Mouse (Mus musculus) forebrain, embryonic 10.5 days (tissue): ENCODE measurements around the gene Ghsr. TPM values are rescaled to one million over a fixed set of nuclear protein-coding genes. Genes with fewer than 3 reads are reported as not detected.

Experiments
- DNase-seq: peaks from one replicate; pipeline ENCODE4 v3.0.0-alpha.2; 2017; ENCODE audit warnings: low spot score; ENCODE audit errors: extremely low spot score
- H3K27ac ChIP-seq: fragments of 300-500 bp; sonication (generic); 2 replicates; pipeline ENCODE4 v1.5.1; 2016; ENCODE audit warnings: mild to moderate bottlenecking
- H3K27me3 ChIP-seq: fragments of 300-500 bp; sonication (generic); 2 replicates; pipeline ENCODE4 v1.6.1; 2016; ENCODE audit warnings: mild to moderate bottlenecking; ENCODE audit not compliant: poor library complexity, severe bottlenecking
- H3K36me3 ChIP-seq: fragments of 300-500 bp; sonication (generic); replicated peaks from 2 replicates; pipeline ENCODE4 v1.6.1; 2016; ENCODE audit warnings: mild to moderate bottlenecking, moderate library complexity
- H3K4me1 ChIP-seq: fragments of 300-500 bp; sonication (generic); 2 replicates; pipeline ENCODE4 v1.6.1; 2016
- H3K4me3 ChIP-seq: fragments of 300-500 bp; sonication (generic); 2 replicates; pipeline ENCODE4 v1.5.1; 2016; ENCODE audit warnings: mild to moderate bottlenecking, moderate library complexity
- H3K9me3 ChIP-seq: fragments of 300-500 bp; sonication (generic); 2 replicates; pipeline ENCODE4 v1.6.1; 2016; ENCODE audit warnings: mild to moderate bottlenecking, moderate library complexity
- WGBS: fragments of 180-500 bp; shearing (Covaris S2); methylation state at CpG from one replicate; pipeline ENCODE4 v1.1.7; 2016; 5-methylcytosine and 5-hydroxymethylcytosine counted together
- polyA plus RNA-seq: library from polyadenylated mRNA; unstranded; fragments of >200 nt; fragmentation: Nextera tagmentation; extraction: Ambion mirVana; gene quantifications from 2 replicates; pipeline ENCODE4 v1.2.1, GENCODE M21; 2016

The Ghsr gene
- polyA plus RNA-seq = 0.04 TPM in 1 of 2 replicates, not detected in the other

- under 1% methylated on average over 19 of the region's 19 CpGs for WGBS
- H3K27me3 ChIP-seq = peaks cover 70% of the 10 kb centered on the region
- H3K4me3 ChIP-seq = peak within 1 kb of the TSS; percentile 47
- H3K36me3 ChIP-seq = no peaks in the 10 kb centered on the region
- DNase-seq = no peak
- H3K27ac ChIP-seq = no peak within 1 kb of the TSS
- no peaks in the 10 kb centered on the region for H3K9me3 ChIP-seq
- H3K4me1 ChIP-seq = peaks cover 17% of the 10 kb centered on the region
Measured at GRCm38 (mm10) chr3:27371276-27371621, at the start of gene Ghsr. Ghsr (plus strand) TSS chr3:27371351.

DNA sequence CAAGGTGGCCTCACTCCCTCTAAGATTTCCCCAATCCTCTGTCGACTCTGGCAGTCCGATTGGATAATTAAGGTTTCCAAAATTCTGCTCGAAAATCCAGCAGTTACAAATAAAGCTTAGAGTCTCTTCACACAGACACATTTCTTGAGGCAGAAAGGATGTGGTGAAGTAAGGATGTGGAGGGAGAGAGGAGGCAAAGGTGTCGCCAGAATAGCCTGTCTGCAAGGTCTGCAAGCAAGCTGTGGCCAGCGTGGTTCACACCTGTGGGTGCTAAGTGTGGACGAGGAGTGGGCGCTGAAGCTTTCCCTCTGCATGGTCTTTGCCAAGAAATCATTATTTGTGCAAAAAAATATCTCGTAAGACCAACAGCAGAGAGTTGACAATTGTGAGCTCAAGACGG is 48.6 kb upstream of the Ghsr start:
- H3K36me3 ChIP-seq = no peaks in the 10 kb centered on the region
- DNase-seq = no peak
- H3K9me3 ChIP-seq = no peaks in the 10 kb centered on the region
- 91% methylated on average over 9 of the region's 9 CpGs for WGBS
- H3K27me3 ChIP-seq = no peaks in the 10 kb centered on the region
- H3K27ac ChIP-seq = no peak overlapping the region
- no peak overlapping the region for H3K4me3 ChIP-seq
- H3K4me1 ChIP-seq = no peaks in the 10 kb centered on the region

DNA sequence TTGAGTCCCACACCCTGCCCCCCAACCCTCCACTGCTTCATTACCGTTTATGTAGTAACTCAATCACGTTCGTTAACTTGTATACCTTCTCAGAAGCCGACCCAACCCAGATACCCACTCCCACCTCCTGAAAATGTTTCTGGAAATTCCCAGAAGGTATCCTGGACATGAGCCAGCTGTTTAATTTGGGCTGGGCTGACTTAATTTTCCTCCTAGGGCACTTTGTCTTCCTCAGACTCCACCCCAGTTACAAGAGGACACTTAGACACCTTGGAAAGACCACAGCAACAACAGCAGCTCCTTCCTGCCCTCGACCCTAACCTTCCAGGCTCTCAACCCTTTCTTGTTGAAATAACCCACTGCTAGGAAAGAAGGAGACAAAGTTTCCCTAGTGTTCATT is 47.6 kb upstream of the Ghsr start:
- H3K36me3 ChIP-seq = no peaks in the 10 kb centered on the region
- WGBS = 83% methylated on average over 5 of the region's 5 CpGs
- no peaks in the 10 kb centered on the region for H3K4me1 ChIP-seq
- H3K27me3 ChIP-seq = no peaks in the 10 kb centered on the region
- no peak overlapping the region for H3K4me3 ChIP-seq
- H3K9me3 ChIP-seq = no peaks in the 10 kb centered on the region
- DNase-seq = no peak
- no peak overlapping the region for H3K27ac ChIP-seq

DNA sequence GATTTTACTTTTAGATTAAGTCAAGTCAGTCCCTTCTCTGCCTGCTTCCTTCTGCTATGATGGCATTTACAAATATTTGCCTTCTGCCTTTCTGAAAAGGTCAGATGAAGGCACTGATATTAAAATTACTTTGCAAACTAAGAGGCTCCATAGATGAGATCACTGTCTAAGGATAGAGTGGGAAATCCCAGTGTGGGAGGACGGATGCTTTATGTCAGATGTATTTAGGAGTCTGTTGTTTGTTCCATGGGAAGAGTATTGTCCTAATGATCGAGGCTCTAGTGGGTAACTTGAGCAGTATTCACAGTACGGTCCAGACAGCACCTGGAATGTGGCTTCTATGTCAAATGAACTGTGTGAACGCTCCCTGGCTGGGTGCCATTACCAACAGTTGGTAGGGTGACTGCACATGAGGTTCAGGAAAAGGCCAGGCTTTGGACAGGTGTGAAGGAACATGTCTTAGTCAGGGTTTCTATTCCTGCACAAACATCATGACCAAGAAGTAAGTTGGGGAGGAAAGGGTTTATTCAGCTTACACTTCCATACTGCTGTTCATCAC is 44.4 kb upstream of the Ghsr start:
- 86% methylated on average over 4 of the region's 4 CpGs for WGBS
- Histone ChIP-seq H3K4me3 (no peak overlapping the region), H3K9me3 (no peaks in the 10 kb centered on the region), H3K27me3 (no peaks in the 10 kb centered on the region), H3K4me1 (no peaks in the 10 kb centered on the region), H3K27ac (no peak overlapping the region), H3K36me3 (no peaks in the 10 kb centered on the region)
- DNase-seq = no peak

- H3K27me3 ChIP-seq = no peaks in the 10 kb centered on the region
- no peak for DNase-seq
- no peak overlapping the region for H3K4me3 ChIP-seq
- no peak overlapping the region for H3K27ac ChIP-seq
- 94% methylated on average over 5 of the region's 5 CpGs for WGBS
- no peaks in the 10 kb centered on the region for H3K36me3 ChIP-seq
- H3K9me3 ChIP-seq = no peaks in the 10 kb centered on the region
- no peaks in the 10 kb centered on the region for H3K4me1 ChIP-seq
Measured at GRCm38 (mm10) chr3:27330706-27331105, 40.4 kb upstream of the Ghsr start.

- Histone ChIP-seq H3K27ac (no peak overlapping the region), H3K4me1 (no peaks in the 10 kb centered on the region), H3K27me3 (no peaks in the 10 kb centered on the region), H3K36me3 (no peaks in the 10 kb centered on the region), H3K4me3 (no peak overlapping the region), H3K9me3 (no peaks in the 10 kb centered on the region)
- no peak for DNase-seq
- WGBS = 33% methylated on average over 6 of the region's 6 CpGs
Measured at GRCm38 (mm10) chr3:27338437-27338836, 32.7 kb upstream of the Ghsr start.

GRCm38 (mm10) chr3:27338887-27339286 is 32.3 kb upstream of the Ghsr start:
- no peak overlapping the region for H3K4me3 ChIP-seq
- H3K4me1 ChIP-seq = no peaks in the 10 kb centered on the region
- H3K9me3 ChIP-seq = no peaks in the 10 kb centered on the region
- no peaks in the 10 kb centered on the region for H3K36me3 ChIP-seq
- no peaks in the 10 kb centered on the region for H3K27me3 ChIP-seq
- 79% methylated on average over 3 of the region's 3 CpGs for WGBS
- H3K27ac ChIP-seq = no peak overlapping the region
- no peak for DNase-seq

DNA sequence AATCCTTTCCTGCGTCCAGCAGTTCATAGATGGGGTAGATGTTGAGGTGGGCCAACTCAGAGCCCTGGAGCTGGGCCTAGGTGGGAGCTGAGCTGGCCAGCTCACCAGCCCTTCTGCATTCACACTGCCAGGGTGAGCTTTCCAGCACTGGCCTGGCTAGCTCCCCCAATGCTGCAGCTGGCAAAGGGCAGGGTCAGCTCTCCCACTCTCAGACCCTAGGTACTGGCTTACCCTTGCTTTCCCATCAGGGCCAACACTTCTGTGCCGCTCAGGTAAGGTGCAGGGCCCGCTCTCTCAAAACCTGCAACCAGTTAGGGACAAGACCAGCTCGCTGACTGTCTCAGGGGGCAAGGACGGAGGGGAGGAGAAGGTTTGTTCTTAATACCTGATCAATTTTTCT is 30.4 kb upstream of the Ghsr start:
- WGBS = 84% methylated on average over 5 of the region's 5 CpGs
- Histone ChIP-seq H3K36me3 (no peaks in the 10 kb centered on the region), H3K4me1 (no peaks in the 10 kb centered on the region), H3K4me3 (no peak overlapping the region), H3K27ac (no peak overlapping the region), H3K9me3 (no peaks in the 10 kb centered on the region), H3K27me3 (no peaks in the 10 kb centered on the region)
- DNase-seq = no peak

GRCm38 (mm10) chr3:27342462-27342861 is 28.7 kb upstream of the Ghsr start:
- no peaks in the 10 kb centered on the region for H3K27me3 ChIP-seq
- H3K4me3 ChIP-seq = no peak overlapping the region
- H3K4me1 ChIP-seq = no peaks in the 10 kb centered on the region
- 78% methylated on average over 6 of the region's 6 CpGs for WGBS
- no peaks in the 10 kb centered on the region for H3K36me3 ChIP-seq
- H3K9me3 ChIP-seq = no peaks in the 10 kb centered on the region
- no peak overlapping the region for H3K27ac ChIP-seq
- DNase-seq = no peak

DNA sequence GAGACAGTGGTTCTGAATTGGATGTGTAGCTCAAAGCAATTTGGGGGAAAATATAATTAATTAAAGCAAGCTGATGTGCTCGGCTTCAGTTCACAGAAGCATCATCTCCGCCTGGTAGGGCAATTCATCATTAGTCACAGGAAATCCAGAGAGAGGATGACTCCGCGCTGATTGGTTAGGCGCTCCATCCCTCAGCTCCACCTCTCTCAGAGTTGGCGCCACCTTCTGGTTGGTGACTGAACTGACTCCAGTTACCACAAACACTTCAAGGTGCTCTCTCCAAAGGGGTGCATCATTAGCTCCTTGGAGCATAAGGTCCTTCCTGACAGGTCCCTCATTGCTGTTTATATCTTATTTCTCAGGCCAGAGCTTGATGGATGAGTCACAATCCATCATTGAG is 25.6 kb upstream of the Ghsr start:
- Histone ChIP-seq H3K4me1 (no peaks in the 10 kb centered on the region), H3K9me3 (no peaks in the 10 kb centered on the region), H3K27ac (no peak overlapping the region), H3K27me3 (no peaks in the 10 kb centered on the region), H3K36me3 (no peaks in the 10 kb centered on the region), H3K4me3 (no peak overlapping the region)
- DNase-seq = no peak
- 48% methylated on average over 6 of the region's 6 CpGs for WGBS

DNA sequence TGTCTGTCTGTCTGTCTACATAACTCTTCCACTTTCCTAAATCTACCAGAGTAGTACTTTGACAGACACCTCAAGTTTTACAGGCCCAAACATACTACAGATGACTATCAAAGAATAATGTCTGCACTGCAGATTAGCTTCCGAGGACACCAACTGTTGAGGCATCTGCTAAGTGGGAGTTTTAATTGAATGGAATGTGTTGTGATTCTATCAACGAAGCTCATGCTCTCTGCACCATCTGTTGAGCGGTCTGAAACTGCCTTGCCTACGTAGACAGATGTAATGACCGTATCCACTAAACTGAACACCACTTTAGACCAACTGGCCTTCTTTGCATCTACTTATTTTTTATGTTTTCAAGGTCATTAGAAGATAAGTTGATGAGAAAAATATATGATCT is 22.7 kb upstream of the Ghsr start:
- no peak overlapping the region for H3K27ac ChIP-seq
- no peaks in the 10 kb centered on the region for H3K36me3 ChIP-seq
- DNase-seq = no peak
- H3K4me1 ChIP-seq = no peaks in the 10 kb centered on the region
- H3K27me3 ChIP-seq = no peaks in the 10 kb centered on the region
- H3K9me3 ChIP-seq = no peaks in the 10 kb centered on the region
- 84% methylated on average over 5 of the region's 5 CpGs for WGBS
- no peak overlapping the region for H3K4me3 ChIP-seq

DNA sequence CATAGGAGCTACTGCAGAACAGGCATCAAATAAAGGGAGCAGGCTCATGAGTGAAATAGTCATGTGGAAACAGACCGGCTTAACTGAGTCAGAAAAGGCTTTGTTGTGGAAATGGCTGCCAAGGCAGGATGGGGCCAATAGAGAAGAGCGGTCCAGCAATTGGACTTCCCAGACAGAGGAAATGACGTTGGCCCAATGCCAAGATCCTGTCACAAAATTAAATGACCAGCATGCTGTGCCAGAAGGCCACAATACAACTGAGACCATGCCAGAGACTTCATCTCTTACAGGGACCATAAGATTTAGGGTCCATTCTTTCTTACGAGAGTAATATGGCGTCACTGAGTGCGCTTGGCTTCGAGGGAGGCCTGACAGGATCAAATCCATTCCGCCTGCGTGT is 20.0 kb upstream of the Ghsr start:
- H3K4me1 ChIP-seq = no peaks in the 10 kb centered on the region
- H3K4me3 ChIP-seq = no peak overlapping the region
- no peaks in the 10 kb centered on the region for H3K36me3 ChIP-seq
- no peaks in the 10 kb centered on the region for H3K27me3 ChIP-seq
- 94% methylated on average over 9 of the region's 9 CpGs for WGBS
- no peak overlapping the region for H3K27ac ChIP-seq
- no peaks in the 10 kb centered on the region for H3K9me3 ChIP-seq
- no peak for DNase-seq

GRCm38 (mm10) chr3:27359100-27359720 is 11.9 kb upstream of the Ghsr start:
- H3K4me3 ChIP-seq = no peak overlapping the region
- H3K36me3 ChIP-seq = no peaks in the 10 kb centered on the region
- H3K27me3 ChIP-seq = no peaks in the 10 kb centered on the region
- no peaks in the 10 kb centered on the region for H3K4me1 ChIP-seq
- H3K9me3 ChIP-seq = no peaks in the 10 kb centered on the region
- no peak for DNase-seq
- H3K27ac ChIP-seq = no peak overlapping the region
- WGBS = 87% methylated on average over 2 of the region's 2 CpGs

- Histone ChIP-seq H3K9me3 (no peaks in the 10 kb centered on the region), H3K4me1 (peaks cover 17% of the 10 kb centered on the region), H3K27me3 (peaks cover 69% of the 10 kb centered on the region), H3K27ac (no peak overlapping the region), H3K4me3 (no peak overlapping the region), H3K36me3 (no peaks in the 10 kb centered on the region)
- peak; percentile 59 for DNase-seq
- 7% methylated on average over 10 of the region's 10 CpGs for WGBS
Measured at GRCm38 (mm10) chr3:27370125-27370524, 1.0 kb upstream of the Ghsr start.
